Mouse (Mus musculus) embryonic facial prominence, embryonic 11.5 days (tissue): Measurements from ENCODE around the gene Pak4. TPM values are rescaled to one million over a fixed set of nuclear protein-coding genes. Genes with fewer than 3 reads are reported as not detected.

Experiments
- ATAC-seq: fragments of 200-750 bp; cut with Nextera tagmentation; replicated peaks from 2 replicates; pipeline ENCODE4 v1.8.0; 2017; ENCODE audit warnings: low read depth; ENCODE audit not compliant: insufficient number of reproducible peaks, low FRiP score, low TSS enrichment
- DNase-seq: peaks from one replicate; pipeline ENCODE4 v3.0.0-alpha.2; 2015; ENCODE audit warnings: low spot score
- H3K27ac ChIP-seq: fragments of 300-500 bp; sonication (generic); replicated peaks from 2 replicates; pipeline ENCODE4 v1.5.1; 2014; ENCODE audit warnings: mild to moderate bottlenecking, low read depth, low read length, control low read depth
- H3K27me3 ChIP-seq: fragments of 300-500 bp; sonication (generic); 2 replicates; pipeline ENCODE4 v1.6.1; 2014; ENCODE audit warnings: mild to moderate bottlenecking, low read length, moderate library complexity, mixed read lengths; ENCODE audit not compliant: control insufficient read depth, insufficient read depth
- H3K36me3 ChIP-seq: fragments of 300-500 bp; sonication (generic); replicated peaks from 2 replicates; pipeline ENCODE4 v1.6.1; 2014; ENCODE audit warnings: low read depth, mild to moderate bottlenecking, low read length, moderate library complexity, mixed read lengths; ENCODE audit not compliant: control insufficient read depth, insufficient read depth
- H3K4me1 ChIP-seq: fragments of 300-500 bp; sonication (generic); 2 replicates; pipeline ENCODE4 v1.6.1; 2014; ENCODE audit warnings: low read length, mixed read lengths; ENCODE audit not compliant: control insufficient read depth, insufficient read depth
- H3K4me2 ChIP-seq: fragments of 300-500 bp; sonication (generic); 2 replicates; pipeline ENCODE4 v1.6.1; 2014; ENCODE audit warnings: low read depth, mild to moderate bottlenecking, control low read depth, low read length, moderate library complexity
- H3K4me3 ChIP-seq: fragments of 300-500 bp; sonication (generic); 2 replicates; pipeline ENCODE4 v1.5.1; 2014; ENCODE audit warnings: low read depth, low read length, control low read depth
- H3K9ac ChIP-seq: fragments of 300-500 bp; sonication (generic); replicated peaks from 2 replicates; pipeline ENCODE4 v1.6.1; 2014; ENCODE audit warnings: mild to moderate bottlenecking, control low read depth, low read length
- H3K9me3 ChIP-seq: fragments of 300-500 bp; sonication (generic); replicated peaks from 2 replicates; pipeline ENCODE4 v1.6.1; 2016; ENCODE audit warnings: mild to moderate bottlenecking, low read length, inconsistent platforms, mixed read lengths; ENCODE audit not compliant: control insufficient read depth
- WGBS: fragments of 180-500 bp; shearing (Covaris S2); extraction: QIAGEN DNeasy Blood & Tissue Kit; methylation state at CpG from one replicate; pipeline ENCODE4 v1.1.7; 2014; 5-methylcytosine and 5-hydroxymethylcytosine counted together
- polyA plus RNA-seq: library from polyadenylated mRNA; unstranded; fragments of >200 nt; fragmentation: Nextera tagmentation; extraction: Ambion mirVana; gene quantifications from 2 replicates; pipeline ENCODE4 v1.2.1, GENCODE M21; 2014

Pak4 gene
- polyA plus RNA-seq, 1 experiment from 2014 or later = 25.6 TPM

DNA sequence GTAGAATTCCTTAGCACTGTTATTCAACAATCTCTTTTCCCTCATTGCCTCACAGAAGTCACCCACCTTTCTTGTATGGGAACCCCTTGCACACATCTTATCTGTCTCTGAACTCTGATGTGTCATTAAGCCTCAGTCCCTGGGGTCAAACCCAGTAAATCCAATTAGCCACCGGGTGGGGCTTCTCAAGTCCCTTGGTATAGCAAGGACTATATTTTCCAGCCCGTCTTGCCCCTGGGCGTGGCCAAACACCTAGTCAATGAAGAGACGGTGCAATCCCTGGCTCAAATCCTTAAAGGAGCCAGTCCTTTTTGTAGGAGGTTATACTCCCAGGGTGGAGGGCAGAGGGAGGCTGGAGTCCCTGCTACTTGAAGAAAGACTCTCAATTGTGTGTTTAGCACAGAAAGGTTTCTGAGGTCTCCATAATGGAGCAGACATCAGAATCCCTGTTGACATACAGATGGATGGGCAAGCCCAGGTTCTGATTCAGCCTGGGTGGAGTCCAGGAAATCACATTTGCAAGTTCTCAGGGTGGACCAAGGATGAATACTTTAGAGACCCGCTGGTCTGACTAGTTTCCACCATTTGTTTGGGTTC is 41.9 kb downstream of the Pak4 start:
- ATAC-seq (no peak), DNase-seq (no peak)
- no peak overlapping the region for H3K4me2 ChIP-seq
- no peak overlapping the region for H3K4me3 ChIP-seq
- no peaks in the 10 kb centered on the region for H3K4me1 ChIP-seq
- no peak overlapping the region for H3K9ac ChIP-seq
- no peaks in the 10 kb centered on the region for H3K27me3 ChIP-seq
- H3K9me3 ChIP-seq = no peaks in the 10 kb centered on the region
- WGBS = 21% methylated on average over 5 of the region's 5 CpGs
- H3K36me3 ChIP-seq = peaks cover 10% of the 10 kb centered on the region
- H3K27ac ChIP-seq = no peak overlapping the region

DNA sequence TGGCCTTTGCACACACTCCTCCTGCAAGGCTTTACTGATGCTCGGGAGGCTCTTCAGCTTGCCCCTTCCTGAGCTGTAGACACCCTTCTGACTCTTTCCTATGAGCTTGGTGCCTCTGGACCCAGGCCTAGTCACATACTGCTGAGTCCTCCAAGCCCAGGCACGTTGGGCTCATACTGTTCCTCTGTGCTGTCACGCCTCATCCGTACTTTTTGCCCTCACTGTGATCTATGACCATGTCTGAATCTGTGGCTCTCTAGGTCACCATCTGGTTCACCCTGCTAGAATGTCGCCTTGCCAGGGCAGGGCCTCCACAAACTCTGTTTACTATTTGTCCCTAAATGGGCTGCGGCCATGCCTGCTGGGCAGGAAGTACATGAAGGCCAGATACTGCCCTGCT is 44.9 kb downstream of the Pak4 start:
- Histone ChIP-seq H3K36me3 (no peaks in the 10 kb centered on the region), H3K4me3 (no peak overlapping the region), H3K27me3 (no peaks in the 10 kb centered on the region), H3K4me2 (no peak overlapping the region), H3K9me3 (no peaks in the 10 kb centered on the region), H3K27ac (no peak overlapping the region), H3K9ac (no peak overlapping the region), H3K4me1 (no peaks in the 10 kb centered on the region)
- ATAC-seq = no peak
- DNase-seq = no peak
- WGBS = 85% methylated on average over 6 of the region's 6 CpGs

DNA sequence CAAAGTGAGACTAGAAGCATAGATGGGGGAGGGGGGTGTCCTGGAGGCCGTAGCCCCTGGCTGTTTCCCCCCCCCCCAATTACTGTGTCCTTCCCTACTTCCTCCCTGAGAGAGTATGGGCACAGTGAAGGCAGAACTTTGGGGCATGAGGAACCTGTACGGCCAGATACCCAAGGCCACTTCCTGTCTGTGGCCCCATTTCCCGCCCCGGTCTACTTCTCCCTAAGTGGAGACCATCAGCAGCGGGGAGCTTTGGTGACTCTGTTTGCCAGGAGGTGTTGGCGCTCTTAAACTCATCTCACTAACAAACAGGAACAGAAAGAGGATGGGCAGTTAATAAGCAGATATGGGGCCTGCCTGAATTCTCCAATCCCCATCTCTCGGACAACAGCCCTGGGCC is 50.4 kb downstream of the Pak4 start:
- Histone ChIP-seq H3K9me3 (no peaks in the 10 kb centered on the region), H3K36me3 (no peaks in the 10 kb centered on the region), H3K9ac (no peak overlapping the region), H3K4me1 (peaks cover 2% of the 10 kb centered on the region), H3K4me2 (no peak overlapping the region), H3K27ac (no peak overlapping the region), H3K27me3 (peaks cover 31% of the 10 kb centered on the region), H3K4me3 (peak overlapping the region; percentile 25; the same call in 1 of the 2 replicates)
- DNase-seq (no peak), ATAC-seq (no peak)
- WGBS = 56% methylated on average over 7 of the region's 7 CpGs

DNA sequence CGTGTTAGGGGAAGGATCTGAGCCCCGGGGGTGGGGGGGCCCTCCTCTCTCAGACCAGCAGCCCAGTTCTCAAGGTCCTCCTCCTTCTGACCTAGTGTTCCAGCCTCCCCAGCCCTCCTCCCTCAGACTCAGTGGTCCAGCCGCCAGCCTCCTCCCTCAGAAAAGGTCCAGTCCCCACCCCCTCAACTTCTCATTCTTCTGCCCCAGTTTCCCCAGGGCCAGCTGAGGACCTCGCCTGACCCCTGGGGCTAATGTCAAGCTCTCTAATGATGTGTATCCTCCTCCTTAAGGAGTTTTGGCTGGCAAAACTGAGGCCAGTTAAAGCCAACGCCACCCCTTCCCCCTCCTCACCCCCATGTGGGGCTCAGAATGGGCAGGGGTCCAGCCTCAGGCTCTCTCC is 50.8 kb downstream of the Pak4 start, which contains the start of gene Nccrp1:
Gene Nccrp1 (minus strand): TSS at position 101 of the 400 bp plus-strand sequence.
- no peaks in the 10 kb centered on the region for H3K36me3 ChIP-seq
- peaks cover 31% of the 10 kb centered on the region for H3K27me3 ChIP-seq
- H3K9me3 ChIP-seq = no peaks in the 10 kb centered on the region
- DNase-seq (no peak), ATAC-seq (no peak)
- WGBS = 1% methylated on average over 5 of the region's 5 CpGs
- H3K9ac ChIP-seq = peak within 1 kb of the TSS; percentile 39
- H3K4me2 ChIP-seq = peak within 1 kb of the TSS; percentile 54
- H3K27ac ChIP-seq = no peak within 1 kb of the TSS
- H3K4me3 ChIP-seq = peak within 1 kb of the TSS; percentile 25
- H3K4me1 ChIP-seq = peaks cover 2% of the 10 kb centered on the region

DNA sequence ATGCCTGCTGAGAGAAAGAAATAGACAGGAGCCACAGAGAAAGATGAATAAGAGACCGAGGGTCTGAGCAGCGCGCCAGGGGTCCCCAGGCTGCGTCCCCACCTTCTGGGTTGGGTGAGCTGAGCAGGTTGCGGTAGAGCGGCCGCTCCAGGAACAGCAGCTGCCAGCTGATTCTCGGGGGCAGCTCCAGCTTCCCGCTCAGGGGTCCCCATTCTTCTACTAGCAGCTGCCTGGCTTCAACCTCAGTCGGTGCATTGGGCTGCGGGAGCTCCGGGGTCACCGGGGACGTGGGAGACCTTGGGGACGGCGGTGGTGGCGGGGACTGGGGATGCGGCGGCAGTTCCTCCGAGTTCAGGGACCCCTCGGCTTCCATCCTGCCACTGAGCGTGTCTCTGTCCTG is 51.3 kb downstream of the Pak4 start:
- Histone ChIP-seq H3K4me3 (peak overlapping the region; percentile 25), H3K27ac (no peak overlapping the region), H3K4me1 (peaks cover 2% of the 10 kb centered on the region), H3K36me3 (no peaks in the 10 kb centered on the region), H3K9me3 (no peaks in the 10 kb centered on the region), H3K9ac (peak overlapping the region; percentile 39), H3K4me2 (peak overlapping the region; percentile 54), H3K27me3 (peaks cover 31% of the 10 kb centered on the region)
- under 1% methylated on average over 22 of the region's 22 CpGs for WGBS
- DNase-seq (peak; percentile 24), ATAC-seq (no peak)

DNA sequence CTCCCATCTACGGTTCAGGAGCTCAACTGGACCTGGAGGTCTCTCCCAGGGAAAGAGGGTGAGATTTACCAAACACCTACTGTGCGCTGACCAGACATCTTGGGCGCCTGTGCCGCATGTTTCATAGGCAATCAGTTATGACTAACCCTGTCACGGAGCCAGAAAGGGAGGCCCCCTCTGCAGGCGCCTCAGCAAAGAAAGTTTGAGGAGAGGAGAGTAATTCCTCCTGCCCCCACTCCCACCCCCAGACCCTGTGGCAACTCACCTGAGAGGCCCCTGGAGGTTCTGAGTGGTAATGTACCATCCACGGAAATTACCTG is 52.1 kb downstream of the Pak4 start:
- ATAC-seq (no peak), DNase-seq (no peak)
- no peak overlapping the region for H3K4me3 ChIP-seq
- no peaks in the 10 kb centered on the region for H3K36me3 ChIP-seq
- H3K9me3 ChIP-seq = no peaks in the 10 kb centered on the region
- H3K9ac ChIP-seq = no peak overlapping the region
- no peak overlapping the region for H3K4me2 ChIP-seq
- peaks cover 31% of the 10 kb centered on the region for H3K27me3 ChIP-seq
- WGBS = 50% methylated on average over 7 of the region's 7 CpGs
- H3K4me1 ChIP-seq = peaks cover 2% of the 10 kb centered on the region
- no peak overlapping the region for H3K27ac ChIP-seq

DNA sequence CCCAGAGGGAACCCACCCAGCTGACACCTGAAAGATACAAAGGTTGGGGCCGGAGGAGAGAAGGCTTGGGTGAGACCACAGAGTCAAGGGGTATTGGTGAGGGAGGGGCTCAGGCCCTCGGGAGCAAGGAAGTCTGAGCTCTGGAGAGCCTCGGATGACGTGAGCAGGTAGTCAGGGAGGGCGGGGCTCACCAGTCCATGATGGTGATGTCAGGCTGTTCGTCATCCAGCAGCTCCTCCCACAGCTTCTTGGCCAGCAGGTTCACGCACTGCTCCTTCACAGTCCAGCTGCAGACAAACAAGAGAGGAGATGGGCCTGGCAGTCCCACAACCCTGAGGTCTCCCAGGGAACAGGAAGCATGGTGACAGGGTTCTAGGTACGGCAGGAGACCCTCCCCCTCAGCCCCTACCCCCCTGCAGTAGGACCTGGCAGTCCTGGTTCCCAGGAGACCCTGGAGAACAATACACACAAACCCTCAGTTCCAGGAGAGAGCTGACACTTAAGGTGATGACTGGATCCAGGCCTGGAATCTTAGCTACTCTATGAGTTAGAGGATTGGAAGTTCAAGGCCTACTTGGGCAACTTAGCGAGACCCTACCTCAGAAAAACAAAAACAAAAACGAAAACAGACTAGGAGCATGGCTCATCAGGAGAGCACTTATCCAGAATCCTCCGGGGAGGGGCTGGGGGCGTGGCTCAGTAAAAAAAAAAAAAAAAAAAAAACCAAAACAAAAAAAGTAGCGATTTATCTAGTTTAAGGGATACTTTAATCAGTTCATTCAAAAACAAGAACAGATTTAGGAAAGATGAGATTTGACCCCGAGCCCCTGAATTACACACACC is 52.7 kb downstream of the Pak4 start:
- Histone ChIP-seq H3K4me2 (no peak overlapping the region), H3K4me3 (no peak overlapping the region), H3K36me3 (no peaks in the 10 kb centered on the region), H3K27ac (no peak overlapping the region), H3K9ac (no peak overlapping the region), H3K4me1 (peaks cover 2% of the 10 kb centered on the region), H3K27me3 (peaks cover 31% of the 10 kb centered on the region), H3K9me3 (no peaks in the 10 kb centered on the region)
- DNase-seq (peak; percentile 49), ATAC-seq (no peak)
- WGBS = 19% methylated on average over 14 of the region's 14 CpGs

DNA sequence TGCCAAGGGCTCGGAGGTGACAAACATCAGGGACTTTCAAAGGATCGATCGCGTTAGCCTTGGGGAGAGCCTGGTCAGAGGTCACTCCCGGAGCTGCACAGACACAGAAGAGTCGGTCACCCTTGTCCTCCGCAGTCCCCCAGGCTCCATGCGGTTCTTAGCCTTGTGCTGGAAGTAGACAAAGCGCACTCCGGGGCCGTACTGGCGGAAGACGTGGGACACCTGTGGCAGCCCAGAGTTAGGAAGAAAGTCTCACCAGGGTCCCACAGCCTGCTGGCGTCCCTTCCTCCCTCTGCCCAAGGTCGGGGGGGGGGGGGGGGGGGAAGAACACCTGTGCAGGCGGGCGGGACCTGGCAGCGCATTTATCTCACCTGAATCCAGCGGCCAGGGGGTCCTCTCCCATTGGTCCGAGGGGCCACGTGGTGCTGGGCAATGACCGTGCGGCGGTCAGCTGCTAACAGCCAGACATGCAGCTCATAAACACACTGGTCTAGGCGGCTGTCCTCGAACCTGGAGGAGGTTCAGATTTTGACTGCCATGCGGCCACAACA is 53.9 kb downstream of the Pak4 start:
- ATAC-seq (no peak; the same call in 1 of the 2 replicates), DNase-seq (peak; percentile 35)
- Histone ChIP-seq H3K4me2 (peak overlapping the region; percentile 42), H3K27me3 (peaks cover 31% of the 10 kb centered on the region), H3K4me1 (peaks cover 2% of the 10 kb centered on the region), H3K27ac (no peak overlapping the region), H3K9ac (no peak overlapping the region; the same call in 1 of the 2 replicates), H3K36me3 (no peaks in the 10 kb centered on the region), H3K9me3 (no peaks in the 10 kb centered on the region), H3K4me3 (peak overlapping the region; percentile 18; the same call in 1 of the 2 replicates)
- WGBS = 4% methylated on average over 25 of the region's 27 CpGs
